Mouse (Mus musculus) liver, postnatal 0 days (tissue): Measurements from ENCODE around the gene Adgrg3. TPM values are rescaled to one million over a fixed set of nuclear protein-coding genes. Genes with fewer than 3 reads are reported as not detected.
A peak's percentile ranks its signal among the peaks of the same experiment; 100 is the strongest.

Experiments
- ATAC-seq: fragments of 200-750 bp; cut with Nextera tagmentation; 2 replicates; pipeline ENCODE4 v1.8.0; 2017; ENCODE audit warnings: mild to moderate bottlenecking, moderate library complexity
- DNase-seq: peaks from one replicate; pipeline ENCODE4 v3.0.0-alpha.2; 2016
- H3K27ac ChIP-seq: fragments of 300-500 bp; sonication (generic); 2 replicates; pipeline ENCODE4 v1.5.1; 2014; ENCODE audit warnings: antibody characterized with exemption, moderate library complexity, mild to moderate bottlenecking, low read depth
- H3K27me3 ChIP-seq: fragments of 300-500 bp; sonication (generic); 2 replicates; pipeline ENCODE4 v1.6.1; 2014; ENCODE audit warnings: low read length, control low read depth, mixed read lengths; ENCODE audit not compliant: insufficient read depth
- H3K36me3 ChIP-seq: fragments of 300-500 bp; sonication (generic); replicated peaks from 2 replicates; pipeline ENCODE4 v1.6.1; 2014; ENCODE audit warnings: mild to moderate bottlenecking, control low read depth, low read length, moderate library complexity, mixed read lengths; ENCODE audit not compliant: insufficient read depth
- H3K4me1 ChIP-seq: fragments of 300-500 bp; sonication (generic); 2 replicates; pipeline ENCODE4 v1.6.1; 2014; ENCODE audit warnings: antibody characterized with exemption, mild to moderate bottlenecking, control low read depth; ENCODE audit not compliant: insufficient read depth
- H3K4me2 ChIP-seq: fragments of 300-500 bp; sonication (generic); 2 replicates; pipeline ENCODE4 v1.6.1; 2014; ENCODE audit warnings: low read depth, mild to moderate bottlenecking, low read length, moderate library complexity, mixed read lengths
- H3K4me3 ChIP-seq: fragments of 300-500 bp; sonication (generic); 2 replicates; pipeline ENCODE4 v1.5.1; 2014; ENCODE audit warnings: low read depth, low read length
- H3K9ac ChIP-seq: fragments of 300-500 bp; sonication (generic); replicated peaks from 2 replicates; pipeline ENCODE4 v1.6.1; 2014; ENCODE audit warnings: mild to moderate bottlenecking, moderate library complexity
- H3K9me3 ChIP-seq: fragments of 300-500 bp; sonication (generic); 2 replicates; pipeline ENCODE4 v1.6.1; 2016; ENCODE audit warnings: mild to moderate bottlenecking, control low read depth, low read length, mixed read lengths
- CTCF ChIP-seq: sonication (generic); IDR thresholded peaks from 2 replicates; pipeline ENCODE4 v1.5.1; 2016; ENCODE audit warnings: antibody characterized with exemption, low read depth
- EP300 ChIP-seq: IDR thresholded peaks from 2 replicates; pipeline ENCODE4 v1.6.1; 2016; ENCODE audit warnings: antibody characterized with exemption, low read depth, mild to moderate bottlenecking
- WGBS: fragments of 180-500 bp; shearing (Covaris S2); extraction: QIAGEN DNeasy Blood & Tissue Kit; methylation state at CpG from one replicate; pipeline ENCODE4 v1.1.7; 2014; ENCODE audit not compliant: insufficient replicate concordance; 5-methylcytosine and 5-hydroxymethylcytosine counted together
- polyA plus RNA-seq: library from polyadenylated mRNA; unstranded; fragments of >200 nt; fragmentation: Nextera tagmentation; extraction: Ambion mirVana; gene quantifications from 2 replicates; pipeline ENCODE4 v1.2.1, GENCODE M21; 2015

The Adgrg3 gene
- polyA plus RNA-seq, 1 experiment from 2014 or later, result 9.6 TPM

DNA sequence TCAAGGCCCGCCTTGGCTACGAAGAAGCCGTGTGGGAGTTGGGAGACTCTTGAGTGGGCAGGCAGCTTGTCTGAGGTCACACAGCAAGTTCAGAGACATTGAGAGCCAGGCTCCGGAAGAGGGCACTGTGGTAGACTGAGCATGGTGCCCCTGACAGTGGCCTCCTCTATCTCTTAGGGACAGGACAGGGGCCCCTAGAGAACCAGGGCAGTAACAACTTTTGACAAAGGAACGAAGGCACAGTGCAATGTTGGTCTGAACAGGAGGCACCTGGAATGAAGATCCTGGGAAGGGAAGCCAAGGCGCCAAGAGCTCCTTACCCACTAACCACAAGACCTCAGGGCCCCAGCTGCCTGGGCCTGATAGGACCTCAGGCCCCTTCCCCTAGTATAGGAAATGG is 32.5 kb upstream of the Adgrg3 start:
- DNase-seq (peak; percentile 76), ATAC-seq (peak; percentile 76)
- Histone ChIP-seq H3K9ac (peak overlapping the region; percentile 66), H3K27me3 (no peaks in the 10 kb centered on the region), H3K9me3 (no peaks in the 10 kb centered on the region), H3K4me2 (peak overlapping the region; percentile 74), H3K4me3 (peak overlapping the region; percentile 56), H3K27ac (peak overlapping the region; percentile 80), H3K4me1 (peaks cover 77% of the 10 kb centered on the region), H3K36me3 (no peaks in the 10 kb centered on the region)
- TF ChIP-seq EP300 (no peak), CTCF (peak; percentile 77)
- 32% methylated on average over 6 of the region's 6 CpGs for WGBS

DNA sequence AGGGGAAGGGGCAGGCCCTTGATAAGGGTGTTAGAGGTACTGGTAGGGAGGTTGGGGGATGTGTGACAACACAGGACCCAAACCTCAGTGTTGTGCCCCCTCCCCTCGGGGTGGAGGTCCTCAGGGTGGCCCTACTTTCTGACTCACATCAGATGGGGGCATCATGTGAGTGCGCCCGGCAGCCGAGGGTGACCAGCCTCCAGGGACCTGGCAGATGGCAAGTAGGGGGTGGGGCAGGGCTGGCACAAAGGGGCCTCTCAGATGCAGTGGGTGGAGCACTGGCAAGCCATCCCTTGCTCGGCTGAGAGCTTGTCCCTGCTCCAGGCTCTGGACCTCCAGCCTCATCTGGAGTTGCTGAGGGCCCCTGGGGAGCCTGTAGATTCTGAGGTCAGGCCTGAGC is 30.8 kb upstream of the Adgrg3 start:
- Histone ChIP-seq H3K36me3 (no peaks in the 10 kb centered on the region), H3K9me3 (no peaks in the 10 kb centered on the region), H3K4me2 (peak overlapping the region; percentile 74), H3K27ac (peak overlapping the region; percentile 80), H3K4me3 (peak overlapping the region; percentile 56), H3K9ac (peak overlapping the region; percentile 66), H3K4me1 (peaks cover 87% of the 10 kb centered on the region), H3K27me3 (no peaks in the 10 kb centered on the region)
- 34% methylated on average over 5 of the region's 5 CpGs for WGBS
- DNase-seq (peak; percentile 72), ATAC-seq (no peak)
- TF ChIP-seq CTCF (no peak), EP300 (no peak)

DNA sequence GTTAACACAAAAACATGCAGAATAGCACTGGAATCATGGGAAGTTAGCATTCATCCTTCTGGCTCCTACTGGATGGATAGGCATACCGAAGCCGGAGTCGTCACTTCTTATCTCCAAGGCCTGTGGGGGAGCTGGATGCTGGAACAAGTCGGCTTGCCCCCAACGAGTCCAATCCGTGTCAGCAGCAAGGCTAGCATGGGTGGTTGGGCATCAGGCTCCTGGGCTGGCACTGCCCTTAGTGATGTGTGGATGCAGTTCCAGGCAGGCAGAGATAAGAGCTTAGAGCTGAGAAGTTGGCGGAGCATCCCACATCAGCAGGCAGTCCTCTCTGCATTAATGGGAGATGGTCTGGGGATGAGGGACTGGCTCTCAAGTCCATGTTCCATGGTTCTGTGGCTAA is 29.9 kb upstream of the Adgrg3 start:
- no peaks in the 10 kb centered on the region for H3K9me3 ChIP-seq
- H3K27me3 ChIP-seq, result no peaks in the 10 kb centered on the region
- WGBS, result 51% methylated on average over 7 of the region's 7 CpGs
- H3K4me1 ChIP-seq, result peaks cover 93% of the 10 kb centered on the region
- ATAC-seq (no peak), DNase-seq (no peak)
- no peaks in the 10 kb centered on the region; the same call in 1 of the 2 replicates for H3K36me3 ChIP-seq
- H3K27ac ChIP-seq, result peak overlapping the region; percentile 80; the same call in 1 of the 2 replicates
- TF ChIP-seq CTCF, result no peak
- TF ChIP-seq EP300, result no peak
- H3K9ac ChIP-seq, result peak overlapping the region; percentile 66; the same call in 1 of the 2 replicates
- peak overlapping the region; percentile 56; the same call in 1 of the 2 replicates for H3K4me3 ChIP-seq
- H3K4me2 ChIP-seq, result peak overlapping the region; percentile 74

DNA sequence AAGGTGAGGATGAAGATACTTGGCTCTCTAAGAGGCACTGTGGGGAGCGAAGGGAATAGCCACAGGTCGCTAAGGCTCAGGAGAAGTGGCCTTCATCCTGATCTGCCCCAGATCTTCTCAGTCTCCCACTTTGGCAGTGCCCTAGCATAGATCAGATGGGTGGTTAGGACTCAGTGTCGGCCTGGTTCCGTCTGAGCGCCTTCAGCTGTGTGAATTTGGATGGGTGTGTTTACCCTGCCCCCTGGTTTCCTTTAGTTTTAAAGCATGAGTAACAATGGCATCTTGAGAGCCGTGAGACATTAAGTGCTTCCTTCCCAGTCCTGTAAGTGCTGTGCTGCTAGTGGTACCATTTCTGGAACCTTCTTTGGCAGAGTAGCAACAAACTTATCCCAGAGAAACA is 28.9 kb upstream of the Adgrg3 start:
- H3K9ac ChIP-seq, result no peak overlapping the region
- H3K27ac ChIP-seq, result no peak overlapping the region
- H3K4me1 ChIP-seq, result peaks cover 89% of the 10 kb centered on the region
- DNase-seq (no peak), ATAC-seq (no peak)
- WGBS, result 51% methylated on average over 6 of the region's 6 CpGs
- H3K9me3 ChIP-seq, result no peaks in the 10 kb centered on the region
- H3K4me3 ChIP-seq, result no peak overlapping the region
- H3K36me3 ChIP-seq, result no peaks in the 10 kb centered on the region; the same call in 1 of the 2 replicates
- H3K27me3 ChIP-seq, result no peaks in the 10 kb centered on the region
- peak overlapping the region; percentile 1; the same call in 1 of the 2 replicates for H3K4me2 ChIP-seq
- TF ChIP-seq EP300, result no peak
- TF ChIP-seq CTCF, result peak; percentile 29

DNA sequence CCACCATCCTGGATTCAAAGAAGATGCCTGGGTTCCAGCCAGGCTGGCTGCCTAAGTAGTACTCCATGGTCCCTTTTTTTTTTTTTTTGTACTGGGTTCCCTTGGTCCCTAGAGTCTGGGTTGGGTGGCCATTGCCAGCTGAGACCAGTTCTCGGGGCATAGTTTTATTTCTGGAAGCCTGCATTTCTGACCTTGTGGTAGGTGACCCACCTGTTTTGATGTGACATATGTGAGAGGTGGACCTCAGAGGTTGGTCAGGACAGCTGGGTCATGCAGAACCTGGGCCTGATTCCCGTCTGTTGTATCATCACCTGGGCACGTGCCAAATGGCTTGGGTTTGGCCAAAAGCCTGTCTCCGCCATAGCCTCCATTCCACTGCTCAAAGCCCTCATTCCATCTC is 27.8 kb upstream of the Adgrg3 start:
- no peak for DNase-seq
- ATAC-seq, result no peak
- peaks cover 79% of the 10 kb centered on the region for H3K4me1 ChIP-seq
- H3K27ac ChIP-seq, result no peak overlapping the region
- H3K27me3 ChIP-seq, result no peaks in the 10 kb centered on the region
- no peak for TF ChIP-seq CTCF
- TF ChIP-seq EP300, result no peak
- peaks cover 3% of the 10 kb centered on the region for H3K36me3 ChIP-seq
- no peak overlapping the region for H3K9ac ChIP-seq
- H3K4me3 ChIP-seq, result no peak overlapping the region
- 80% methylated on average over 4 of the region's 4 CpGs for WGBS
- no peaks in the 10 kb centered on the region for H3K9me3 ChIP-seq
- H3K4me2 ChIP-seq, result no peak overlapping the region

DNA sequence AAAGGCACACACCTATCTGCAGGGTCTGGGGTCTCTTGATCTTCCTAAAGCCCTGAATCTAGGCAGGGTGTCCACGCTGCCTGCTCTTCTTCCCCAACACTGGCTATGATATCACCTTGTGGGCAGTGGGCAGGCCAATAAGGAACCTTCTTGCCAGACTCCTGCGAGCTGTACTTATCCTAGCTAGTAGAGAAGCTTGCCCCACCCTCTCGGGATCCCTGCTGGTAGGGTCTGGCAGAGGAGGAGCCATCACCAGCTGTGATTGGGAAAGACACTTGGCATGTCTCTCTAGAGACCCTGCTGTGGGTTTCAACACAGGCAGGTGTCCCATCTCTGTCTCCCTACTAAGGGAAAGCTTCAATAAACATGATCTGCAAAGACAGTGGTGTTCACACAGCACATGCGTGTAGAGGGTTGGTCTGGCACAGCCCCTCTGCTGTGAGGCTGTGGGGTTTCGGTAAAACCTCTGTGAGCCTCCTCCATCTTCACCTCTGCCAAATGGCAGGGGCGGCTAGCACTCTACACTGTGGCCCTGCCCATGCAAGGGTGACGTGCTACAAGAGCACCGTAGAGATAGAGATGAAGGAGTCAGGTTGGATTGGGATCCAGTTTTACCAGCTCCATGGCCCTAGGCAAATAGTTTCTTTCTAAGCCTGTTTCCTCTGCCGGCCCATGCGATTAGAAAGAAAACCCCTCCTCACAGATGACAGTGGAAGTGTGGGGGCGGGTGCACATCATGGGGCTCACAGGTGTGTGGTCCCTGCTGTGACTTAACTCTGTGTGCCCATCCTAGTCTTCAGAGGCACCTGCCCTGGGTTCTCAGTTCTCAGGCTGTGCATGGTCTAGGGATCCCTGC is 26.7 kb upstream of the Adgrg3 start:
- ATAC-seq, result no peak
- TF ChIP-seq CTCF, result no peak
- TF ChIP-seq EP300, result no peak
- Histone ChIP-seq H3K4me3 (no peak overlapping the region), H3K4me2 (no peak overlapping the region), H3K4me1 (peaks cover 71% of the 10 kb centered on the region), H3K27me3 (no peaks in the 10 kb centered on the region), H3K9ac (no peak overlapping the region), H3K27ac (peak overlapping the region; percentile 40; the same call in 1 of the 2 replicates), H3K9me3 (no peaks in the 10 kb centered on the region), H3K36me3 (peaks cover 6% of the 10 kb centered on the region)
- WGBS, result 51% methylated on average over 11 of the region's 11 CpGs
- no peak for DNase-seq
